Mouse (Mus musculus): ENCODE measurements around the gene Aldh16a1.

The Aldh16a1 gene

GRCm38 (mm10) chr7:45154096-45154992, at the start of gene Aldh16a1, which contains the start of gene Pih1d1:
TSS of gene Aldh16a1 (minus strand) at chr7:45154584.
TSS of gene Pih1d1 (plus strand) at chr7:45154303.
- in situ Hi-C loops (cut with MboI; ENCODE audit: unreplicated experiment in 2 of 2) = loop anchor here in 1 of 2 experiments (10.0 kb wide), 1 partner anchor 170 kb away; the partner anchor contains the start of gene Prmt1

DNA sequence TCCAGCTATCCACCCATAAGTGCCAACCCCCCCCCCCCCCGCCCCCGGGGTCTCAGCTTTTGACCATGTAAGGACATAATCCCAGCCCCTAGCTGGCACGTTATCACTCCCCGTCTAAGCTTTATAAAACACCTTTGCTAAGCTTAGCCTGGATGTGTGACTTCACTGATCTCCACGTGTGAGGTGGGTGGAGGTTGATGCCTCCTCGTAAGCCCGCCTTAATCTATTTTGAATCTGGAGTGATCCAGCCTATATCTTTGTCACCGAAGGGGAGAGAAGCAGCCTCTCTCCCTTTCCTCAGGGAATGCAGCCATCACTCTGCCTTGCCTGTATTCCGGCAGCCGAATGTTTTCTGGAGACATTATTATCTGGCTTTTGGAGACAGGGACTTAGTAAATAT, 48.3 kb upstream of the Aldh16a1 start:
- in situ Hi-C loops (cut with MboI; ENCODE audit: unreplicated experiment in 2 of 2) = loop anchor here (5.0 kb wide), 3 partner anchors 35 to 120 kb away; partner anchors contain the start of gene Cd37 (in 1 of the 2)

DNA sequence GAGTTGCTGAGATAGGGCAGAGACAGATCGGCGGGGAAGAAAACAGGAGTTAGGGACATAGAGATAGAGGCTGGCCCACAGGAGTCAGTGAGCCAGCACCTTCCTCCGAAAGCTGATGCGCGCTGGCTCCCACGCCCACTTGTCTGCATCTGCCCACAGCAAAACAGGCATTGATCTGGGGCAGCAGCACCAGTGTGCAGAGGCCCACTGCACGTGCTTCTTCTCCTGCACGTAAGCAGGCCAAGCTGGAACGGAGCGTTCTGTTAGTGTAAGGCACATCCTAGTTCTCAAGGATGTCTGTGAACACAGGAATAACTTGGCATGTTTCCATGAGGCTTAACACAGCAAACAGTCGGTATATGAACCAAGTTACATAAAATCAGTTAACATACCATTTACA, 44.6 kb upstream of the Aldh16a1 start:
- in situ Hi-C loops (cut with MboI; ENCODE audit: unreplicated experiment in 2 of 2) = loop anchor here in 1 of 2 experiments (5.0 kb wide), 1 partner anchor 42 kb away; no protein-coding TSS in a partner anchor

DNA sequence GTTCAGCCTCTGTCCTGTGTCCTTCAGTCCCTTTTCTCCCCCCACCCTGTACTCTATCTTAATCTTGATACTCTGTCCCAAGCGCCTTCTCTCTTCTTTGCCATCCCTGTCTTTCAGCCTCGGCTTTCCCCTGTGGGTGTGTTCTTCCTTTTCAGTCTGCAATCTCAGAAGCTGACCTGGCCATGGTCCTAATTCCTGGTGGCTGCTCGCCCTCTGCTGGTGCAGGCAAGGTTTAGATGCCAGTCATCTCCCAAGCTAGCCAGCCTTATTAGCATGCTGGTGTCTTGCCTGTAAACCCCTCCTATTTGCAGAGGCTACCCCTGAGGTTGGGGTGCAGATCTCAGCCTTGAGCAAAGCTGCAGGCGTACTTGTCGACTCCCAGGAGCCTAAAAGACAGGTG, 44.1 kb upstream of the Aldh16a1 start:
- in situ Hi-C loops (cut with MboI; ENCODE audit: unreplicated experiment in 2 of 2) = loop anchor here in 1 of 2 experiments (5.0 kb wide), 1 partner anchor 41 kb away; no protein-coding TSS in a partner anchor

- in situ Hi-C loops (cut with MboI; ENCODE audit: unreplicated experiment in 2 of 2) = loop anchor here in 1 of 2 experiments (5.0 kb wide), 1 partner anchor 40 kb away; no protein-coding TSS in a partner anchor
Observed at GRCm38 (mm10) chr7:45196994-45197393, 42.6 kb upstream of the Aldh16a1 start.

GRCm38 (mm10) chr7:45196176-45196535, 41.8 kb upstream of the Aldh16a1 start:
- in situ Hi-C loops (cut with MboI; ENCODE audit: unreplicated experiment in 2 of 2) = loop anchor here in 1 of 2 experiments (5.0 kb wide), 1 partner anchor 39 kb away; no protein-coding TSS in a partner anchor

GRCm38 (mm10) chr7:45195341-45196175, 41.2 kb upstream of the Aldh16a1 start:
- in situ Hi-C loops (cut with MboI; ENCODE audit: unreplicated experiment in 2 of 2) = loop anchor here in 1 of 2 experiments (5.0 kb wide), 1 partner anchor 38 kb away; no protein-coding TSS in a partner anchor

GRCm38 (mm10) chr7:45193871-45194785, 39.7 kb upstream of the Aldh16a1 start:
- in situ Hi-C loops (cut with MboI; ENCODE audit: unreplicated experiment in 2 of 2) = no loop called here

- in situ Hi-C loops (cut with MboI; ENCODE audit: unreplicated experiment in 2 of 2) = no loop called here
Observed at GRCm38 (mm10) chr7:45193406-45193805, 39.0 kb upstream of the Aldh16a1 start.

- in situ Hi-C loops (cut with MboI; ENCODE audit: unreplicated experiment in 2 of 2) = no loop called here
Observed at GRCm38 (mm10) chr7:45192585-45193310, 38.4 kb upstream of the Aldh16a1 start.

DNA sequence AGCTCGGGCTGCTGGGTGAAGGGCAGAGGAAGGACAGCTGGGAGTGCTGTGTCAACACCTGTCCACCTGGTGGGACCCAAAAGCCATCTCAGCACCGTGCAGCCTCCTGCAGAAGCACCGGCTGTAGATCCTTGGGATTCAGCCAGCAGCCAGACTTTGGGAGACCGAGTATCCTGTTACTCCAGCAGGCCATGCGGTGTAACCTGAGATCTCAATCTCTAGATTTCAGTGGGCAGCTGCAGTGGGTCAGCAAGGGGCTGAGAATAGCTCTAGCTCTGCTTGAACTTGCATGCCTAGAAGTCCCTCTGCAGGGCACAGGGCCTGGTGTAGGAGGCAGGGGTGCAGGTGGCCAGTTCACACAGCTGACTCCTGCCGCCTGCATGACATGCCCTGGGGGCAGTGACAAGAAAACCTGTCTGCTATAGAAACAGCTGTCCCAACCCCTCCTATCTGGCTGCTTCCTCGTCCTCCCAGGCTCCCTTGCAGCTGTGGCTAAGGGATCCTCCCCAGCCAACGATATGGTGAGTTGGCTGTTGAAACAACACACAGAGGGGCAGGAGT, 37.5 kb upstream of the Aldh16a1 start:
- in situ Hi-C loops (cut with MboI; ENCODE audit: unreplicated experiment in 2 of 2) = no loop called here

DNA sequence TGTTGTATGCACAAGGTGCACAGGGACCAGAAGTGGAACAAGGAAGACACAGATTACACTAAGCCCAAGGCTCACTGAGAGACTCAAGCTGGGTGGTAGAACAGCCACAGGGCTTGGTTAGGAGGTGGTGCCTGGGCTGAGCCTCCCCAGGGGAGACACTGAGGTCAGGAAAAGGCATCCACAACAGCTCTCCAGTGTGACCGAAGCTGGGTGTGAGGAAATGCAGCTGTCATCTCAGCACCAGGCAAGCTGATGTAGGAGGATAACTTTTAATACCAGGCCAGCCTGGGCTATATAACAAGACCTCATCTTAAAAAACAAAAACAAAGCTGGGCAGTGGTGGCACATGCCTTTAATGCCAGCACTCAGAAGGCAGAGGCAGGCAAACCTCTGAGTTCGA, 36.8 kb upstream of the Aldh16a1 start:
- in situ Hi-C loops (cut with MboI; ENCODE audit: unreplicated experiment in 2 of 2) = no loop called here

DNA sequence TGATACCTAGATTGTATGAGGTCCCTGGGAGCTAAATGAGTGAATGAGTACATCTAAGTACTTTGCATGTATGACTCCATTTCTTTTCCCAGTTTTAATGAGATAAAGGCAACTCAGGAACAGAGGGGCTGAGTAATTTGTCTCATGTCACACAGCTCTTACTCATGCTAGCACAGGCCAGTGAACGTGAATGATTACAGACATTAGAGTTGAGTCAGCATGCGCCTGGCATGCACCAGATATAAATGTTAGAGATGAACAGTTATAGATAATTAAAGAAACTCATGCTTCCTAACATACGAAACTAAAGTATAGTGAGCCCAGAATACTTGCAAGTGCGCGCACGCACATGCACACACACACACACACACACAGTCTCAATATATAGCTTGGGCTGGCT, 35.8 kb upstream of the Aldh16a1 start:
- in situ Hi-C loops (cut with MboI; ENCODE audit: unreplicated experiment in 2 of 2) = no loop called here

GRCm38 (mm10) chr7:45189600-45189999, 35.2 kb upstream of the Aldh16a1 start:
- in situ Hi-C loops (cut with MboI; ENCODE audit: unreplicated experiment in 2 of 2) = no loop called here

DNA sequence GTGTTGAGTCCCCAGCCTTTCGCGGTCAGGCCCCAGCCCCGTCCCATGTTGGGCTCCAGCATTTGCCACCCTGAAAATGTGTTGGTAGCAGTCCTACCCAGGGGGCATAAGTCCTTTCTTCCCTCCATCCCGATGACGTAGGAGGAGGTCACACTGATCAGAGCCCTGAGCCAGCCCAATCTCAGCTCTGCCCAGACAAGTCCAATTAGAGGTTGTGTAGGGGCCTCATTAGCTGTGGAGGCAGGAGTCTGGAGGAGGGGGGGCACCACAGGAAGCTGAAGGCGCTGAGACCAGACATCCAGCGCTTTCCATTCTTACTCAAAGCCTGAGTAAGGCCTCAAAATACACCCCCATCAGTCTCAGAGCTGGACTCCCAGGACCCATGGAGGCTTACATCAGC, 31.5 kb upstream of the Aldh16a1 start:
- in situ Hi-C loops (cut with MboI; ENCODE audit: unreplicated experiment in 2 of 2) = no loop called here

- in situ Hi-C loops (cut with MboI; ENCODE audit: unreplicated experiment in 2 of 2) = no loop called here
Observed at GRCm38 (mm10) chr7:45183672-45184071, 29.3 kb upstream of the Aldh16a1 start.

DNA sequence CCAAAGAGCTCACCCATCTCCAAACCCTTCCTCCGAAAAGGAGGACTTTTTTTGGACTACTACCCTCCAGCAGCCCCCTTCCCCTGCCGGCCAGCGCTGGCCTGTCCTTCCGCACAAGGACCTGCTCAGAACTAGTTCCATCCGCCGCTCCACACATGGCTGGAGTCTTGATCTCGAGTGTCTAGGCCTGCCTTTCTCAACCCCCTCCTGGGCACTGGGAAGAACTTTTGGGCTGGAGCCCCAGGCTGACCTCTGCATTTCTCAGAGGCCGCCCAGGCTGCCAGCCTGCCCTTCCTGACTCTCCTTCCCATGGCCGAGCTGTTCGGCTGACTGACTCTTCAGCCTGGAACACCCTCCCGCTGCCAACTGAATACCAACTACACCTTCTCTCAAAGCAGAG, 28.2 kb upstream of the Aldh16a1 start:
- in situ Hi-C loops (cut with MboI; ENCODE audit: unreplicated experiment in 2 of 2) = no loop called here

GRCm38 (mm10) chr7:45182199-45182601, 27.8 kb upstream of the Aldh16a1 start:
- in situ Hi-C loops (cut with MboI; ENCODE audit: unreplicated experiment in 2 of 2) = no loop called here

- in situ Hi-C loops (cut with MboI; ENCODE audit: unreplicated experiment in 2 of 2) = no loop called here
Observed at GRCm38 (mm10) chr7:45181540-45181939, 27.2 kb upstream of the Aldh16a1 start.

Measured in v-Abl transformed pro-B cells (cell line).